Mouse (Mus musculus) activated CD4-positive, CD25-positive, alpha-beta regulatory T cell, adult 4 months (primary cell): Measurements from ENCODE around the gene Mapk10. TPM values are rescaled to one million over a fixed set of nuclear protein-coding genes. Genes with fewer than 3 reads are reported as not detected.

Experiments
- polyA plus RNA-seq, 2 experiments: library from polyadenylated mRNA; unstranded; fragments of 100-300 nt; shearing (Covaris generic); gene quantifications; one replicate each; pipeline ENCODE4 v1.2.1; 2017

Gene Mapk10
- polyA plus RNA-seq, 2 experiments from 2014 or later: 0.07 TPM; not detected in 1

Other genes starting within 250 kb of the Mapk10 start
- 10 to 100 TPM; 19.6 to 20.3 TPM for gene Ptpn13, start 213.9 kb upstream of the Mapk10 start, polyA plus RNA-seq